Mouse (Mus musculus) testis, postnatal 14 days (tissue): ENCODE measurements at regions not wholly inside any gene's neighbourhood (a gene's known extent, or its start where the extent isn't known, plus 50 kb on each side); places are given as distances from the start of the nearest gene placed in this dataset.
A peak's percentile ranks its signal among the peaks of the same experiment; 100 is the strongest.

ENCODE experiments used
- DNase-seq: peaks from one replicate; pipeline ENCODE4 v3.0.0; 2021; ENCODE audit warnings: low spot score

GRCm38 (mm10) chr9:40617676-40618062 is 52.7 kb upstream of the Gm21915 start:
- DNase-seq, result no peak

GRCm38 (mm10) chr9:40617036-40617675 is 53.3 kb upstream of the Gm21915 start:
- no peak for DNase-seq

GRCm38 (mm10) chr9:40616426-40617035 is 53.9 kb upstream of the Gm21915 start:
- DNase-seq, result peak; percentile 53

- DNase-seq, result no peak
Measured at GRCm38 (mm10) chr9:40615891-40616290, 54.5 kb upstream of the Gm21915 start.

GRCm38 (mm10) chr9:40614071-40614470 is 56.3 kb upstream of the Gm21915 start:
- no peak for DNase-seq

- DNase-seq, result no peak
Measured at GRCm38 (mm10) chr9:40613182-40613581, 57.2 kb upstream of the Gm21915 start.

- no peak for DNase-seq
Measured at GRCm38 (mm10) chr9:40612755-40613154, 57.7 kb upstream of the Gm21915 start.

GRCm38 (mm10) chr9:40612312-40612711 is 58.1 kb upstream of the Gm21915 start:
- no peak for DNase-seq

- DNase-seq, result no peak
Measured at GRCm38 (mm10) chr9:40611626-40612025, 58.8 kb upstream of the Gm21915 start.

GRCm38 (mm10) chr9:40608596-40608995 is 61.8 kb upstream of the Gm21915 start:
- no peak for DNase-seq

- DNase-seq, result peak; percentile 36
Measured at GRCm38 (mm10) chr9:40607941-40608340, 62.5 kb upstream of the Gm21915 start.

GRCm38 (mm10) chr9:40603521-40603920 is 66.9 kb upstream of the Gm21915 start:
- no peak for DNase-seq

GRCm38 (mm10) chr9:40598431-40598831 is 67.2 kb upstream of the Gramd1b start:
- DNase-seq, result no peak

- no peak for DNase-seq
Measured at GRCm38 (mm10) chr9:40587421-40587820, 56.2 kb upstream of the Gramd1b start.

- no peak for DNase-seq
Measured at GRCm38 (mm10) chr9:40586581-40586980, 55.4 kb upstream of the Gramd1b start.

GRCm38 (mm10) chr9:40583554-40583953 is 52.4 kb upstream of the Gramd1b start:
- DNase-seq, result peak; percentile 45

- DNase-seq, result no peak
Measured at GRCm38 (mm10) chr9:40581854-40582253, 50.7 kb upstream of the Gramd1b start.
